Mouse (Mus musculus): ENCODE data around the gene Paqr8. TPM values are rescaled to one million over a fixed set of nuclear protein-coding genes. Genes with fewer than 3 reads are reported as not detected.

Gene Paqr8
- 12.7 and 14.2 TPM in 2 replicates for polyA plus RNA-seq (2015; fragmentation: Nextera tagmentation; extraction: Ambion mirVana)

DNA sequence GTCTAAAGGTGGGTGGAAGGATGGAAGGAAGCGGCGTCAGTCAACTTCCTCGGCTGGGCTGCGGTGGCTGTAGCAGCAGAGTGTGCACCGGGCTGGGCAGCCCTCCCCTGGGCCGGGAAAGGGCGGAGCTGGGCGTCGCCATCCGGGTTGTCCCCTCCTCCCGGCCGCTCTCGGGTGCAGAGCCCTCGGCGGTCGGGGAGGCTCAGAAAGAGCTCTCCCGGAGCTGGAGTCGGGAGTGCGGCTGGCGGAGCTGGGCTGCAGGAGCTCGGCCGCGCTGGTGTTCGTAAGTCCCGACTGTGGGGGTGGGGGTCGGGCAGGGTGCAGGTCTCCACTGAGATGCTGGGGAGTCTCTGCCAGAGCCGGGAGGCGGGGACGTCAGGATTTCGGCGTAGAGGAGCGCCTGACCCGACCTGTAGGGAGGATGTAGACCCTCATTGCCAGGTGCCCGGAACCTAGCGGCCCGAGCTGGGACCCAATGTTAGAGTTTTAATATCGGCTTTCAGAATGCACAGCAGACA, at the start of gene Paqr8:
TSS of gene Paqr8 (plus strand) at position 203 of the 518 bp plus-strand sequence.
- ATAC-seq: peak; percentile 98
- H3K36me3 ChIP-seq (ENCODE audit: poor library complexity, severe bottlenecking): no peaks in the 10 kb centered on the region
- peak within 1 kb of the TSS; percentile 85 for H3K9ac ChIP-seq
- H3K27me3 ChIP-seq: no peaks in the 10 kb centered on the region
- peak within 1 kb of the TSS; percentile 80 for H3K4me2 ChIP-seq
- H3K4me1 ChIP-seq: peaks cover 34% of the 10 kb centered on the region
- peak within 1 kb of the TSS; percentile 75 for H3K4me3 ChIP-seq
- peak within 1 kb of the TSS; percentile 81 for H3K27ac ChIP-seq
- no peaks in the 10 kb centered on the region for H3K9me3 ChIP-seq (replicated peaks)
- WGBS: under 1% methylated on average over 37 of the region's 37 CpGs

DNA sequence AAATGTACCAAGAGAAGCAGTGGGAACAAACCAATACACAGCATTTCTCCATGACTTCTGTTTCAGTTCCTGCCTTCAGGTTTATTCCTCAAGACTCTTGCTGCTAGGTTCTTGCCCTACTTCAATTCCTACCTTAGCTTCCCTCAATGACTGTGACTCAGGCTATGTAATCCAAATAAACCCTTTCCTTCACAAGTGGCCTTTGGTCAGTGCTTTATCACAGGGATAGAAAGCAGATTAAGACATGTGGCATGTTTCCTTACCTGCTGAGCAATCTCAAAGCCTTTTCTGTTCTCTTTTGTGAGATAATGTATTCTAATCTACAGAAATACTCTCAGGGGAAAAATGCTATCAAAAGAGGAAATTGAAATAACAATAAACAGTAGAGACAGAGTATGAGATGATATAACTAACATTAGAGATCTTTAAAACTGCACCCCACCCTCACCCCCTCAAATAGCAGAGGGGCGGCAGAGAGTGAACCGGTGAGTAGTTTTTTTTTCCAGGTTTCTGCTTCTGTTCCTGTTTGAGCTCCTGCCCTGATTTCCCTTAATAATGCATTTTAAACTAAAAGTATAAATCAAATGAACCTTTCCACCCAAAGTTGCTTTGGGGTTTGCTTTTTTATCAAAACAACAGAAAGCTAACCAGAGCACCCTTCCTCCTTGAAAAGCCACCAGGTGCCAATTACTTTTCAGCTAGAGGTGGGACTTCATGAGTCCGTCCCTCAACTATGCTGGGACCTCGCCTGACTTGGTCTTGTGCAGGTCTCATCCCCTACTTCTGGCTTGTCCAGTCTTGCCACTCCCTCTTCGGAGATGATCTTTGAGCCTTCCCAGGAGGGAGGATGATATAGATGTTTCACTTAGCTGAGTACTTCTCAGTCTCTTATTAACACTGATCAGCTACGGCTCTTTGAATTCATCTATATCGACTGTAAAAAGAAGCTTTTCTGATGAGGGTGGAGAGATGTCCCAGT, 33.2 kb upstream of the Paqr8 start:
- Histone ChIP-seq H3K36me3 (ENCODE audit: poor library complexity, severe bottlenecking) (no peaks in the 10 kb centered on the region), H3K9ac (no peak overlapping the region), H3K4me1 (no peaks in the 10 kb centered on the region), H3K27ac (no peak overlapping the region), H3K27me3 (no peaks in the 10 kb centered on the region), H3K4me3 (no peak overlapping the region), H3K9me3 (replicated peaks) (0 out of 2 replicates have a peak, but pooled peaks cover 3% of the 10 kb centered on the region), H3K4me2 (no peak overlapping the region)
- no peak for ATAC-seq
- 80% methylated on average over 7 of the region's 7 CpGs for WGBS

DNA sequence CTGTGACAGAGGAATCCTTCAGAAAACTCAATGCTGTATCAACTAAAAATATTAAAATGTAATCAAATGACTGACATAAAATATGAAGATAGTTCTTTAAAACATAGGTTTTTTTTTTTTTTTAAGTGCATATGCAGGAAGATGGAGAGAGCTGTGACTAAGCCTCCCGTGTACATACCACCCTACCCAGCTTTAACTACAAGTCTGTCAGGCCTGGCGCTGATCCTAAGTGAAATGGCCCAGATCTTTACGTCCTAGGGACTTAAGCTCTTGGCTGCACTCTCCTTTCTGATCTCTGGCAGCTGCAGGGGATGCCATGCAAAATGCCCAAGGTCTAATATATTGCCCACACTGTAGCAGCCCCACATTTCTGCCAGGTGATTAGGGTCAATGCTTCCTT, 29.6 kb upstream of the Paqr8 start:
- Histone ChIP-seq H3K9ac (no peak overlapping the region), H3K27me3 (no peaks in the 10 kb centered on the region), H3K4me2 (no peak overlapping the region), H3K4me3 (no peak overlapping the region), H3K9me3 (replicated peaks) (no peaks in the 10 kb centered on the region), H3K36me3 (ENCODE audit: poor library complexity, severe bottlenecking) (no peaks in the 10 kb centered on the region), H3K27ac (no peak overlapping the region), H3K4me1 (no peaks in the 10 kb centered on the region)
- 76% methylated on average over 3 of the region's 3 CpGs for WGBS
- no peak for ATAC-seq

DNA sequence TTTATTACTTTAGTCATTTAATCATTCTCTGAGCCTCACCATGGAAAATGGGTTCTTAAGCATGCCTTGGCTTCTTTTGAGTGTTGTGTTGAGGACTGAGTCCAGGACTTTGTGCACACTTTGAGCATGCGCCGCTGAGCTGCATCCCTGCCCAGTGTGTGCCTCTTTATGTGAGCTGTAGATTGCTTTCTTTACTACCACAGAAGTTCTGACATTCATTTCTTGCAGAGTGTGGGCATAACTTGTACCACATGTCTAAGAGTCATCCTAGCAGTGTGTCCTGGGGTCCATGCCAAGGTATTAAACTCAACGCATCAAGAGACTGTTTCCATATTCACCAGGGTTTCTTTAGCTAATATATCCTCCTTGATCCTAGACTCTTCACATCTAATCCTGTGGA, 28.5 kb upstream of the Paqr8 start:
- 94% methylated on average over 3 of the region's 3 CpGs for whole genome bisulfite sequencing
- H3K9me3 ChIP-seq (replicated peaks): no peaks in the 10 kb centered on the region

DNA sequence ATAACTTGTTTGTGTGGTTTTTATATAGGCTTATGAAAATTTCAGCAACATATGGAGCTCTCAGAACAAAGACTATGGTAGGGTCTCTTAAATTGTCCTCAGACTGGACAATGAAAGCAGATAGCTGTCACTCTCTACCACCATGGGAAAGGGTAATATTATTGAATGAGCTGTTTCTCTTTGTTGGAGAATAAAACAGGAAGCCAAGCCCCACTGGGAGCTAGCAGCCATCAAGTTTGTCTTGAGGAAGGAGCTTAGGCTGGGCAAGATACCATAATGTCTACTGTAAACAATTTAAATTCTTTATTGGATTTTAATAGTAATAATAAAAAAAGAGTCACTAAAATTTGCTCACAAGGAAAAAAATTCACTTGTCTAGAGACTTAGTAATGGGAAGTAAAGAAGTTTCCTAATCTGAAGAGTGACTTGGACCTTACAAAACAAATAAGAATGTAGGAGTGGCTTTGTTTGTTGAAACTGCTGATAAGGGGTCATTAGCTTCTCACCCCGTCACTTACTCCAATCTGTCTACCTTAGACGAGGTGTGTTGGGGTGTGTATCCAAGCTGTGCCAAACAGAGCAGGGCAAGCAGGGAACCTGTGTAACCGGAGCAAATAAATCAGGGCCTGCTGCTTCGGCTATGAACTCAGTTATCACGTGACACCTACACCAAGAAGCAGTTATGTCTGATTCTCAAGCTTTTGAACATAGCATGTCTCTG, 26.8 kb upstream of the Paqr8 start:
- no peak overlapping the region for H3K4me3 ChIP-seq
- no peak for ATAC-seq
- no peak overlapping the region for H3K27ac ChIP-seq
- H3K9me3 ChIP-seq (replicated peaks): no peaks in the 10 kb centered on the region
- H3K4me2 ChIP-seq: no peak overlapping the region
- no peaks in the 10 kb centered on the region for H3K27me3 ChIP-seq
- H3K4me1 ChIP-seq: peaks cover 17% of the 10 kb centered on the region
- no peaks in the 10 kb centered on the region for H3K36me3 ChIP-seq (ENCODE audit: poor library complexity, severe bottlenecking)
- WGBS: 80% methylated on average over 5 of the region's 5 CpGs
- no peak overlapping the region for H3K9ac ChIP-seq

More for the DNA sequence above, 28.5 kb upstream of the Paqr8 start:
- H3K36me3 ChIP-seq (ENCODE audit: poor library complexity, severe bottlenecking): no peaks in the 10 kb centered on the region
- no peak overlapping the region for H3K9ac ChIP-seq
- 0 out of 2 replicates have a peak, but pooled peaks cover 2% of the 10 kb centered on the region for H3K4me1 ChIP-seq
- no peak for ATAC-seq
- H3K27me3 ChIP-seq: no peaks in the 10 kb centered on the region
- no peak overlapping the region for H3K4me3 ChIP-seq
- H3K27ac ChIP-seq: no peak overlapping the region
- no peak overlapping the region for H3K4me2 ChIP-seq

DNA sequence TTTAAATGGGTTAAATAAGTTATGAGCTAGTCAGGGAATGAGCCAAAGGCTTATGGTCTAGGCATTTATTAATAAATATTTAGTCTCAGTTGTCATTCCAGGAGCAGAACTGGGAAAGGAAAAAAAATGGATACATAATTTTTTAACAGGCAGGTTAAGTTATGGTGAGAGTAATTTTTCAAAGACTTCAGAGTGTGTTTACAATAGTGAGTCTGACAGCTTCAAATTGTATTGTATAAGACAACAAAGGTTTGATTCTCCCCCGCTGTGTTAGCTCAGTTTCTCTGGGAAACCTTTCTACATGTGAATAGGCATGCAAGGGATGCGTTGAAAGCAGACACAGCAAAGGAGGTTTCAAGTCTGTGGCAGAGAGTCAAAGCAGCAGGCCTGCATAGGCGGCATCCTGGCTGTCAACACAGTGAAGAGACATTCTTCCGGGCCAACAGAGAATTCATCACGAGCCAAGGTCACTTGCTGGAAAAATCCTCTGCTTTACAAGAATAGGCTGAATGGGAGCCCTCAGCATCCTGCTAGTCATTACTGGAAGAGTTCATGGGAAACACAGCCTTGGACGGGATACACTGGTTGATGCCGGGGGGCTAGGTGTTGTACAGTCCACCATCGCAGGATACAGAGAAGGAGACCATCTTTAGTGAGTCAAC, 23.0 kb upstream of the Paqr8 start:
- Histone ChIP-seq H3K4me1 (peaks cover 17% of the 10 kb centered on the region), H3K36me3 (ENCODE audit: poor library complexity, severe bottlenecking) (no peaks in the 10 kb centered on the region), H3K27ac (peak overlapping the region; percentile 75), H3K4me2 (no peak overlapping the region), H3K9me3 (replicated peaks) (no peaks in the 10 kb centered on the region), H3K4me3 (no peak overlapping the region), H3K9ac (no peak overlapping the region), H3K27me3 (no peaks in the 10 kb centered on the region)
- WGBS: 8% methylated on average over 8 of the region's 8 CpGs
- ATAC-seq: peak; percentile 84

DNA sequence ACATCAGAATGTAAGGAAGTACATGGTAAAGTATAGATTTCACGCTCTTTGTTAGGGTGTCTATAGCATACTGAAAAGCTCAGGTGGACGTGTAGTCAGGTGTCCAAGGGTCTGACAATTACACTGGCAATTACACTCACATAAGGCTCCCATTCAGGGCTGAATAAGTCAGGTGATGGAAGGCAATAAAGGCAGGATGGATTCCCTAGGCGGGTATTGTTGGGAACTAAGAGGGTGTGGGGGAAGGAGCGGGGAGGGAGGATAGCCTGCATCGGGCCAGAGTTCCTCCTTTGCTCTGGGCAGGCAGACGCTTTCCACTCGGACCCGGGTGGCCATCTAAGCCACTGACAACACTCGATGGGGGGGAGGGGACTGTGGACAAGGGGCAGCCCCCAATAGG, 22.4 kb upstream of the Paqr8 start:
- peaks cover 17% of the 10 kb centered on the region for H3K4me1 ChIP-seq
- 0 out of 2 replicates have a peak overlapping the region, but pooled peaks have one; percentile 12 for H3K4me2 ChIP-seq
- ATAC-seq: peak; percentile 44; the same call in 1 of the 2 replicates
- H3K9me3 ChIP-seq (replicated peaks): no peaks in the 10 kb centered on the region
- no peak overlapping the region for H3K4me3 ChIP-seq
- H3K9ac ChIP-seq: no peak overlapping the region
- no peaks in the 10 kb centered on the region for H3K27me3 ChIP-seq
- WGBS: 13% methylated on average over 9 of the region's 9 CpGs
- H3K36me3 ChIP-seq (ENCODE audit: poor library complexity, severe bottlenecking): no peaks in the 10 kb centered on the region
- peak overlapping the region; percentile 75 for H3K27ac ChIP-seq

DNA sequence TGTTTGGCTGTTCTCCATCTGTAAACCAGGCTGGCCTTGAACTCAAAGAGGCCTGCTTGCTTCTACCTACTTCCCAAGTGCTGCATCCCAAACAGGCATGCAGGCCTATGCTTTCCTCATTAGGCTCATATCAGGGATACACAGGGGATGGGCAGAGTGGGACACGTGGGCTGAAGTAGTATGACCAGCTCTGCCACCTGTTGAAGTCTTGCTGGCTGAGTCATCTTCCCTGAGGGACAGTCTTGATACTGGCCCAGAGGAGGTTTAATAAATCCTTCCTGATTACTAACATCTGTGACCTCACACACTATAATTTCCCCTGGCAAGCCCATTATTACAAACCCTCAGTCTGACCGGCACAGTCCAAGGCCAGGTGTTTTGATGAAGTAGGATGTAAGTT, 19.5 kb upstream of the Paqr8 start:
- Histone ChIP-seq H3K4me2 (no peak overlapping the region), H3K36me3 (ENCODE audit: poor library complexity, severe bottlenecking) (no peaks in the 10 kb centered on the region), H3K4me3 (no peak overlapping the region), H3K27me3 (no peaks in the 10 kb centered on the region), H3K9me3 (replicated peaks) (no peaks in the 10 kb centered on the region), H3K9ac (no peak overlapping the region), H3K27ac (no peak overlapping the region), H3K4me1 (peaks cover 17% of the 10 kb centered on the region)
- 92% methylated on average over 2 of the region's 2 CpGs for WGBS
- ATAC-seq: no peak

DNA sequence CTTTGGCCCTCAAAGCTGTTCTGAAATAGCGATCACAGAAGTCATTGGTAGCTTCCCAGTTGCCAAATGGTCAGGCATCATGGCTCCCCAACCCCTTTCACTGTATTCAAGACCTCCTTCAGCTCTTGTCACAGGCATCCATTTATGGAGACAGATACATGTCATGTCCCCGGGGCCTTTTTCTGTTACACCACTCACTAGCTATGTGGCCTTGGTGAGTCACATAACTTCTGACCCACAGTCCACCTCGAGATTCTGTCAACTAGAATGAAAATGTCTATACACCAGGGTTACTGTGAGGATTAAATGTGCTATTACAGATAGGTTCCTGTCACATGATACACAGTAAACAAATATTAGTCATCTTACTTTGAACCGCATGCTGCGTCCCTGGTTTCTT, 17.9 kb upstream of the Paqr8 start:
- Histone ChIP-seq H3K4me3 (no peak overlapping the region), H3K36me3 (ENCODE audit: poor library complexity, severe bottlenecking) (no peaks in the 10 kb centered on the region), H3K4me2 (no peak overlapping the region), H3K4me1 (peaks cover 10% of the 10 kb centered on the region), H3K9me3 (replicated peaks) (no peaks in the 10 kb centered on the region), H3K27me3 (no peaks in the 10 kb centered on the region), H3K27ac (no peak overlapping the region), H3K9ac (no peak overlapping the region)
- ATAC-seq: no peak
- 86% methylated on average over 5 of the region's 5 CpGs for WGBS

DNA sequence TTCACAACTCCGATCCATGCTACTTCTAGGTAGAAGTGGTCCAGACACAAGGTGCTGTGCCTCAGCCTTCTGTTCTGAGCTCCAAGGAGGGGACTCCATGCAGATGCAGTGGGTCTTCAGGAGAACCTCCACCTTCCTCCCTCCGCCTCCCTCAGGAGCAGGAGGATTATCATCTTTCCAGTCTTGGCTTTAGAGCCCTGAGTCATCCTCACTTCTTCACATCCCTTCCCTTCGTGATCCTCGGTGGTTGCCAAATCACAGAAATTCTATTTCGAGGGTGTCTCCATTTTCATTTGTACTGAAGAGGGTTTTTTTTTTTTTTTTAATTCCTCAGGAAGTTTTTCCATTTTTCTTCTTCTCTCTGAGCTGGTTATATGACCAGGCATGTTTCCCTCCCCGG, 16.3 kb upstream of the Paqr8 start:
- Histone ChIP-seq H3K27ac (no peak overlapping the region), H3K9ac (no peak overlapping the region), H3K27me3 (no peaks in the 10 kb centered on the region), H3K4me1 (no peaks in the 10 kb centered on the region), H3K9me3 (replicated peaks) (no peaks in the 10 kb centered on the region), H3K36me3 (ENCODE audit: poor library complexity, severe bottlenecking) (no peaks in the 10 kb centered on the region), H3K4me2 (no peak overlapping the region), H3K4me3 (no peak overlapping the region)
- no peak for ATAC-seq
- 93% methylated on average over 6 of the region's 6 CpGs for WGBS

DNA sequence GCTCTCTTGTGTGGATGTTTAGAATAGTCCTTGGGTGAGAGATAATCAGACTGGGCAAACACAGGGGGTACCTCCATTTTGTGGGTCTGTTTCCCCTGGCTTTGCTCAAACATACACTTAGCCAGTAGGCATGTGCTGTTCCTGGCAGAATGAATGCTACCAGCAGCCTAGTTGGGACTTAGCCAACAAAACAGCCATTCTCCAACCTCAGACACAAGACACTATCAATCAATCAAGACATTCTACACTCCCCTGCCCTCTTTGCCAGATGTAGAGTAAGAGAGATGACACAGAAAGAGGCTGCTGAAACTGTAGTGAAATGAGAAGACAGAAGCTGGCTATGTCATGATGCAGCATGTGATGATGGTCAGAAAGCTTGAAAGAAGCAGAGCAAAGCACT, 13.1 kb upstream of the Paqr8 start:
- Histone ChIP-seq H3K4me2 (no peak overlapping the region), H3K9ac (no peak overlapping the region), H3K4me3 (no peak overlapping the region), H3K27ac (no peak overlapping the region), H3K36me3 (ENCODE audit: poor library complexity, severe bottlenecking) (no peaks in the 10 kb centered on the region), H3K9me3 (replicated peaks) (no peaks in the 10 kb centered on the region), H3K4me1 (no peaks in the 10 kb centered on the region), H3K27me3 (no peaks in the 10 kb centered on the region)
- ATAC-seq: no peak

DNA sequence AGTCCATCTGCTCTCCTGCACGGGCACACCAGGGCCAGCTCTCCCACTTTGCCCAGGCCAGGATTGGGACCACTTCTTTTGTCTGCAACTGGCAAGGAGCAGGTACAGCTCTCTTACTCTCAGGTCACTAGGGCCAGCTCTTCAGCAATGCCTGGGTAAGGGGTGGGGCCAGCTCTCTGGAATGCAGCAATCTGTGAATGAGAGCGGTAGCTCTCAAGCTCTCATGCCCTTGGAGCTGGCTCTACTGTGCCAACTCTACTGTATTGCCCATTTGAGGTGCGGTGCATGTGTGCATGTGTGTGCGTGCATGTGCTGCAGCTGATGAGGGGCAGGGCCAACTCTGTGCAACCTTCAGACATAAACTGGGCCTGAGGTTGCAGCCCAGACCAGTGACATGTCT, 11.0 kb upstream of the Paqr8 start:
- H3K27ac ChIP-seq: no peak overlapping the region
- no peak overlapping the region for H3K9ac ChIP-seq
- ATAC-seq: no peak
- H3K4me2 ChIP-seq: no peak overlapping the region
- no peaks in the 10 kb centered on the region for H3K9me3 ChIP-seq (replicated peaks)
- 91% methylated on average over 4 of the region's 4 CpGs for WGBS
- H3K36me3 ChIP-seq (ENCODE audit: poor library complexity, severe bottlenecking): no peaks in the 10 kb centered on the region
- no peak overlapping the region for H3K4me3 ChIP-seq
- no peaks in the 10 kb centered on the region for H3K4me1 ChIP-seq
- no peaks in the 10 kb centered on the region for H3K27me3 ChIP-seq
